Mouse (Mus musculus) limb, embryonic 12.5 days (tissue): ENCODE data around the gene Klra2. TPM values are rescaled to one million over a fixed set of nuclear protein-coding genes. Genes with fewer than 3 reads are reported as not detected.
"Not testable (repeated sequence)": the region's sequence is repeated elsewhere in the genome, so short reads cannot be mapped to it uniquely, and the experiment has no call there.

Experiments used
- ATAC-seq: fragments of 200-750 bp; cut with Nextera tagmentation; 2 replicates; pipeline ENCODE4 v1.8.0; 2017; ENCODE audit warnings: low read depth, moderate TSS enrichment; ENCODE audit not compliant: insufficient number of reproducible peaks, insufficient read depth, low FRiP score, low TSS enrichment
- H3K27ac ChIP-seq: fragments of 300-500 bp; sonication (generic); 2 replicates; pipeline ENCODE4 v1.5.1; 2016; ENCODE audit warnings: mild to moderate bottlenecking, moderate library complexity
- H3K27me3 ChIP-seq: fragments of 300-500 bp; sonication (generic); 2 replicates; pipeline ENCODE4 v1.6.1; 2016; ENCODE audit warnings: mild to moderate bottlenecking, moderate library complexity
- H3K36me3 ChIP-seq: fragments of 300-500 bp; sonication (generic); 2 replicates; pipeline ENCODE4 v1.6.1; 2016; ENCODE audit warnings: mild to moderate bottlenecking, moderate library complexity
- H3K4me1 ChIP-seq: fragments of 300-500 bp; sonication (generic); replicated peaks from 2 replicates; pipeline ENCODE4 v1.6.1; 2016
- H3K4me2 ChIP-seq: fragments of 300-500 bp; sonication (generic); 2 replicates; pipeline ENCODE4 v1.6.1; 2016; ENCODE audit warnings: mild to moderate bottlenecking, moderate library complexity
- H3K4me3 ChIP-seq: fragments of 300-500 bp; sonication (generic); replicated peaks from 2 replicates; pipeline ENCODE4 v1.5.1; 2016; ENCODE audit warnings: mild to moderate bottlenecking
- H3K9ac ChIP-seq: fragments of 300-500 bp; sonication (generic); replicated peaks from 2 replicates; pipeline ENCODE4 v1.6.1; 2016; ENCODE audit warnings: mild to moderate bottlenecking, moderate library complexity
- H3K9me3 ChIP-seq: fragments of 300-500 bp; sonication (generic); 2 replicates; pipeline ENCODE4 v1.6.1; 2016; ENCODE audit warnings: mild to moderate bottlenecking, moderate library complexity
- WGBS: fragments of 180-500 bp; shearing (Covaris S2); methylation state at CpG from one replicate; pipeline ENCODE4 v1.1.7; 2016; 5-methylcytosine and 5-hydroxymethylcytosine counted together
- polyA plus RNA-seq: library from polyadenylated mRNA; unstranded; fragments of >200 nt; fragmentation: Nextera tagmentation; extraction: Ambion mirVana; gene quantifications from 2 replicates; pipeline ENCODE4 v1.2.1, GENCODE M21; 2016

Klra2 gene
- not detected in 2 replicates for polyA plus RNA-seq

DNA sequence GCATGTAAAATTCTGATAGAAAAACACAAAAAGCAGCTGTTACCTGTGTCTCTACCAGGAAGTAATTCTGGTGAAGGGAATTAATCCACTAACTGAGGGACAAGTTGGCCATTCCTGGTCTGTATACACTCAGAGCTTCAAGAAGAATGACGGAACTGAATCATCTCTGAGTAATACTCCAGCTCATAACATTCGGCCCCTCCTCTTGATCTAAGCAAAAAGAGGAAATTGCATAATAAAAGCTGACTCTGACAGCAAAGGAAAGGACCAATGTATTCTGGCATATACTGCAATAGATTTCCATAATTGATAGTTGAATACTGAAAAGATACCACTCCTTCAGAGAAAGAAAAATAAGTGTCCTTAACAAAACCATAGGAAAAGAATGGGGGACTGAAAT lies at the start of gene Klra2:
Gene Klra2 (minus strand): TSS at position 157 of the 400 bp plus-strand sequence.
- Histone ChIP-seq H3K27me3 (no peaks in the 10 kb centered on the region), H3K27ac (no peak within 1 kb of the TSS), H3K9ac (no peak within 1 kb of the TSS), H3K4me2 (no peak within 1 kb of the TSS), H3K4me1 (no peaks in the 10 kb centered on the region), H3K9me3 (no peaks in the 10 kb centered on the region), H3K36me3 (no peaks in the 10 kb centered on the region), H3K4me3 (no peak within 1 kb of the TSS)
- ATAC-seq, result no peak
- 83% methylated on average over 2 of the region's 2 CpGs for WGBS

- no peak overlapping the region for H3K4me2 ChIP-seq
- ATAC-seq, result no peak
- no peaks in the 10 kb centered on the region for H3K36me3 ChIP-seq
- no peak overlapping the region for H3K9ac ChIP-seq
- H3K4me1 ChIP-seq, result peaks cover 6% of the 10 kb centered on the region
- H3K27me3 ChIP-seq, result no peaks in the 10 kb centered on the region
- H3K27ac ChIP-seq, result no peak overlapping the region
- 83% methylated on average over 5 of the region's 5 CpGs for WGBS
- H3K4me3 ChIP-seq, result no peak overlapping the region
- no peaks in the 10 kb centered on the region for H3K9me3 ChIP-seq
These were observed 47.4 kb upstream of the Klra2 start for GRCm38 (mm10) chr6:131294435-131295112.

DNA sequence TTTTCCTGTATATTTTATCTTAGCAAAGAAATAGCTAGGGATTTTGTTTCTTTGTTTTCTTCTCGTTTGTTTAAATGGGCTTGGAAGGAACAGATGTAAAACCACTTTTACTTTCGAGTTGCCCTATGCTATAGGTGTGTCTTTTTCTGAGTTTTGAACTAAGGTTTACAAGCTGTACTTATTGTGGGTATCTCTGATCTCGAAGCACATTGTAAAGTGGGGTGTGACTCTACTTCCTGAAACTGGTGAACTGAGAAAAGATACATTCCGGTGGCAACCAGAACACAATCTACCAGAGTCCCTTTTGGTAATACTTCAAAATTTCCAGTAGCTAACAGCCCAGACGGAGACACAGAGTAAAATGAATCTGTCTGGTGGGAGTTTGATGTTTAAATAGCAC lies 46.8 kb upstream of the Klra2 start:
- no peak for ATAC-seq

GRCm38 (mm10) chr6:131292991-131293788 lies 46.0 kb upstream of the Klra2 start, which contains the start of gene Magohb:
Gene Magohb, minus strand, starts transcription at chr6:131293244.
- WGBS, result 2% methylated on average over 51 of the region's 51 CpGs
- Histone ChIP-seq H3K4me2 (peak within 1 kb of the TSS; percentile 59), H3K27me3 (no peaks in the 10 kb centered on the region), H3K9me3 (no peaks in the 10 kb centered on the region), H3K27ac (peak within 1 kb of the TSS; percentile 56; the same call in 1 of the 2 replicates), H3K36me3 (peaks cover 2% of the 10 kb centered on the region), H3K4me3 (peak within 1 kb of the TSS; percentile 63), H3K9ac (peak within 1 kb of the TSS; percentile 78), H3K4me1 (peaks cover 6% of the 10 kb centered on the region)
- peak; percentile 74 for ATAC-seq

More for the DNA sequence above, 46.8 kb upstream of the Klra2 start:
- WGBS, result 89% methylated on average over 5 of the region's 5 CpGs
- Histone ChIP-seq H3K27me3 (no peaks in the 10 kb centered on the region), H3K27ac (no peak overlapping the region), H3K4me2 (no peak overlapping the region), H3K4me3 (no peak overlapping the region), H3K9me3 (no peaks in the 10 kb centered on the region), H3K9ac (no peak overlapping the region), H3K36me3 (no peaks in the 10 kb centered on the region), H3K4me1 (peaks cover 6% of the 10 kb centered on the region)

GRCm38 (mm10) chr6:131292276-131292990 lies 45.3 kb upstream of the Klra2 start:
- H3K4me2 ChIP-seq, result peak overlapping the region; percentile 59
- H3K9me3 ChIP-seq, result no peaks in the 10 kb centered on the region
- peaks cover 6% of the 10 kb centered on the region for H3K4me1 ChIP-seq
- peak; percentile 24; the same call in 1 of the 2 replicates for ATAC-seq
- H3K36me3 ChIP-seq, result peaks cover 9% of the 10 kb centered on the region
- H3K9ac ChIP-seq, result peak overlapping the region; percentile 78
- H3K27me3 ChIP-seq, result no peaks in the 10 kb centered on the region
- peak overlapping the region; percentile 56; the same call in 1 of the 2 replicates for H3K27ac ChIP-seq
- 23% methylated on average over 10 of the region's 10 CpGs for WGBS
- peak overlapping the region; percentile 63 for H3K4me3 ChIP-seq

GRCm38 (mm10) chr6:131290430-131290829 lies 43.3 kb upstream of the Klra2 start:
- Histone ChIP-seq H3K27ac (no peak overlapping the region), H3K27me3 (no peaks in the 10 kb centered on the region), H3K4me1 (peaks cover 6% of the 10 kb centered on the region), H3K36me3 (peaks cover 28% of the 10 kb centered on the region), H3K9ac (no peak overlapping the region), H3K4me3 (no peak overlapping the region), H3K4me2 (no peak overlapping the region), H3K9me3 (no peaks in the 10 kb centered on the region)
- 24% methylated on average over 2 of the region's 2 CpGs for WGBS
- ATAC-seq, result no peak

GRCm38 (mm10) chr6:131278160-131278559 lies 31.0 kb upstream of the Klra2 start:
- ATAC-seq, H3K4me3 ChIP-seq, H3K4me1 ChIP-seq, H3K27ac ChIP-seq, H3K4me2 ChIP-seq, H3K27me3 ChIP-seq, H3K9ac ChIP-seq, H3K9me3 ChIP-seq: not testable (repeated sequence)
- 95% methylated on average over 2 of the region's 2 CpGs for WGBS
- H3K36me3 ChIP-seq, result peaks cover 22% of the 10 kb centered on the region

DNA sequence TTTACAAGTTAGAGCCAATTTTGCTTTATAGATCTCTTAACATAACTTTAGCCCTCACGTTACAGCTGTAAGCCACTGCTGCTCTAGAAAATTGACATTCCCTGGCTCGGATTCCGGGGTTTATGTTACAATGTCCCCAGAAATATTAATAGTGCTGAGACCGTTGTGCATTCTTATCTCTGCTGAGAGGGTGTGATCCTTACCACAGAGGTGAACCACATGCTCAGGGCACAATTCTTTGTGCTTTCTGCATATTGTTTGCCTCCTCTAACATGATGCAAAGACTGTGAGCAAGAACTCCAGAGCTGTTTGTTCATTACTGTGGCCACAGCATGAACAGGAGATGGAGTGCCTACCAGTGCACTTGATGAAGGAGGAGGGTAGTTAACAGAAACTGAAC lies 29.5 kb upstream of the Klra2 start:
- Histone ChIP-seq H3K4me3 (no peak overlapping the region), H3K4me2 (no peak overlapping the region), H3K27me3 (no peaks in the 10 kb centered on the region), H3K9ac (no peak overlapping the region), H3K9me3 (no peaks in the 10 kb centered on the region), H3K4me1 (no peaks in the 10 kb centered on the region), H3K27ac (no peak overlapping the region), H3K36me3 (peaks cover 7% of the 10 kb centered on the region)
- ATAC-seq, result no peak
- 88% methylated on average over 4 of the region's 4 CpGs for WGBS

- Histone ChIP-seq H3K9me3 (no peaks in the 10 kb centered on the region), H3K9ac (no peak overlapping the region), H3K36me3 (peaks cover under 1% of the 10 kb centered on the region; the same call in 1 of the 2 replicates), H3K4me2 (no peak overlapping the region), H3K27me3 (no peaks in the 10 kb centered on the region), H3K4me3 (no peak overlapping the region), H3K27ac (no peak overlapping the region), H3K4me1 (no peaks in the 10 kb centered on the region)
- no peak for ATAC-seq
- WGBS, result 85% methylated on average over 1 of the region's 1 CpGs
These were observed 25.1 kb upstream of the Klra2 start for GRCm38 (mm10) chr6:131272311-131272710.

GRCm38 (mm10) chr6:131270312-131270711 lies 23.1 kb upstream of the Klra2 start:
- 72% methylated on average over 1 of the region's 1 CpGs for WGBS
- no peak for ATAC-seq
- no peak overlapping the region for H3K9ac ChIP-seq
- no peak overlapping the region for H3K4me2 ChIP-seq
- H3K27me3 ChIP-seq, result no peaks in the 10 kb centered on the region
- H3K4me1 ChIP-seq, result no peaks in the 10 kb centered on the region
- no peaks in the 10 kb centered on the region for H3K9me3 ChIP-seq
- H3K36me3 ChIP-seq, result no peaks in the 10 kb centered on the region
- no peak overlapping the region for H3K4me3 ChIP-seq
- no peak overlapping the region for H3K27ac ChIP-seq

GRCm38 (mm10) chr6:131269599-131269998 lies 22.4 kb upstream of the Klra2 start:
- Histone ChIP-seq H3K4me3 (no peak overlapping the region), H3K36me3 (no peaks in the 10 kb centered on the region), H3K4me1 (no peaks in the 10 kb centered on the region), H3K9ac (no peak overlapping the region), H3K9me3 (peaks cover under 1% of the 10 kb centered on the region; the same call in 1 of the 2 replicates), H3K27me3 (no peaks in the 10 kb centered on the region), H3K27ac (no peak overlapping the region), H3K4me2 (no peak overlapping the region)
- no peak for ATAC-seq
- WGBS, result 95% methylated on average over 2 of the region's 2 CpGs
